Mouse (Mus musculus): ENCODE measurements around the gene Pkd1. TPM values are rescaled to one million over a fixed set of nuclear protein-coding genes. Genes with fewer than 3 reads are reported as not detected.

Pkd1 gene
- total and polyA plus RNA-seq, 2 experiments from 2014 or later = 7.1 to 57.5 TPM

DNA sequence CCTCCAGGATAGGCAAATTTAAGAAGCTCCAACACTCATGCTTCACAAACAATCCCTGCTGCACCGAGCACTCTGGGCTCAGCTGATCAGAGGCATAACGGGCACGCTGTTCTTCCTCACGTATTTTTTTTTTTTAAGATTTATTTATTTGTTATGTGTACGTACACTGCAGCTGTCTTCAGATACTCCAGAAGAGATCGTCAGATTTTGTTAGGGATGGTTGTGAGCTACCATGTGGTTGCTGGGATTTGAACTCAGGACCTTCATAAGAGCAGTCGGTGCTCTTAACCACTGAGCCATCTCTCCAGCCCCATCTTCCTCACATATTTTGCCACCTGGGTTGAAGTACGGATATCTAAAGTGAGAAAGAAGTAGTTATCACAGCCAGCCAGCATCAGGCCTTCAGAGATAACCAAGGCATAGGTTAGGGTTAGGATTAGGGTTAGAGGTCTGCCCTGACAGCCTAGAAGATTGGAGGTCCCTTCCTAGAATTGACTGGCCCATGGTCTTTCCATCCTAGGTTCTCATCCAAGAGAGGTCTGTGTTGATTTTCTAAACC lies 15.4 kb upstream of the Pkd1 start, which contains the start of gene Rab26:
TSS of gene Rab26 (minus strand) at position 51 of the 559 bp plus-strand sequence.
- Histone ChIP-seq H3K27ac (ENCODE audit: low read depth) (no peak within 1 kb of the TSS), H3K36me3 (replicated peaks; ENCODE audit: control insufficient read depth, insufficient read depth, low read length) (0 out of 2 replicates have a peak, but pooled peaks cover 7% of the 10 kb centered on the region), H3K4me1 (ENCODE audit: control insufficient read depth, insufficient read depth) (peaks cover 13% of the 10 kb centered on the region), H3K9me3 (replicated peaks; ENCODE audit: control insufficient read depth, low read length) (no peaks in the 10 kb centered on the region), H3K27me3 (ENCODE audit: control insufficient read depth, insufficient read depth, low read length) (no peaks in the 10 kb centered on the region), H3K4me2 (ENCODE audit: low read depth, low read length) (peak within 1 kb of the TSS; percentile 63), H3K4me3 (ENCODE audit: low read depth, low read length) (peak within 1 kb of the TSS; percentile 32), H3K9ac (replicated peaks; ENCODE audit: low read depth, low read length) (peak within 1 kb of the TSS; percentile 9; the same call in 1 of the 2 replicates)
- WGBS = 91% methylated on average over 8 of the region's 8 CpGs
- TF ChIP-seq EP300 (IDR thresholded peaks at IDR 0.05; ENCODE audit: low read depth) = no peak
- no peak for TF ChIP-seq CTCF (IDR thresholded peaks at IDR 0.05; ENCODE audit: low read depth)
- ATAC-seq (ENCODE audit: insufficient read depth, low read depth) = no peak
- DNase-seq (ENCODE audit: low spot score) = no peak

DNA sequence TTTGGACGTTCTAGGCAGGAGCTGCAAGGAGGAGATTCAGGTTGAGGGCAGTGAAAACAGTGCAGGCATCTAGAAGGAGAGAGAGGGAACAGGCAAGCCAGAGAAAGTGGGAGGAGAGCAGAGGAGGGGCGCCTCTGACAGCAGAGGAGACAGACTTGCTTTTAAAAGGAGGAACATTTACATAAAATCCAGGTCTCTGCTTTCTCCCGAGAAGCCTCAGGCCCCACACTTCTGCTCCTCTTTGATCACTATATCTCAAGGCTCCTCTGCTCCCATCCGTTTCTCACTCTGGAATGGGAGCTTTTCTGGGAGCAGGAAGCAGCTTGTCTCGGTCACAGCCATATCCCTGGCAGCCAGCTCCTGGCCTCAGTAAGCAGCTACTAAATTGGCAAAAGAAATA lies 14.3 kb upstream of the Pkd1 start:
- Histone ChIP-seq H3K9me3 (replicated peaks; ENCODE audit: control insufficient read depth, low read length) (no peaks in the 10 kb centered on the region), H3K4me3 (ENCODE audit: low read depth, low read length) (no peak overlapping the region), H3K4me2 (ENCODE audit: low read depth, low read length) (no peak overlapping the region), H3K9ac (replicated peaks; ENCODE audit: low read depth, low read length) (no peak overlapping the region), H3K4me1 (ENCODE audit: control insufficient read depth, insufficient read depth) (peaks cover 6% of the 10 kb centered on the region; the same call in 1 of the 2 replicates), H3K27me3 (ENCODE audit: control insufficient read depth, insufficient read depth, low read length) (no peaks in the 10 kb centered on the region), H3K36me3 (replicated peaks; ENCODE audit: control insufficient read depth, insufficient read depth, low read length) (0 out of 2 replicates have a peak, but pooled peaks cover 5% of the 10 kb centered on the region), H3K27ac (ENCODE audit: low read depth) (no peak overlapping the region)
- ATAC-seq (ENCODE audit: insufficient read depth, low read depth) (no peak), DNase-seq (ENCODE audit: low spot score) (no peak)
- TF ChIP-seq CTCF (IDR thresholded peaks at IDR 0.05; ENCODE audit: low read depth) (no peak), EP300 (IDR thresholded peaks at IDR 0.05; ENCODE audit: low read depth) (no peak)
- WGBS = 42% methylated on average over 5 of the region's 5 CpGs

DNA sequence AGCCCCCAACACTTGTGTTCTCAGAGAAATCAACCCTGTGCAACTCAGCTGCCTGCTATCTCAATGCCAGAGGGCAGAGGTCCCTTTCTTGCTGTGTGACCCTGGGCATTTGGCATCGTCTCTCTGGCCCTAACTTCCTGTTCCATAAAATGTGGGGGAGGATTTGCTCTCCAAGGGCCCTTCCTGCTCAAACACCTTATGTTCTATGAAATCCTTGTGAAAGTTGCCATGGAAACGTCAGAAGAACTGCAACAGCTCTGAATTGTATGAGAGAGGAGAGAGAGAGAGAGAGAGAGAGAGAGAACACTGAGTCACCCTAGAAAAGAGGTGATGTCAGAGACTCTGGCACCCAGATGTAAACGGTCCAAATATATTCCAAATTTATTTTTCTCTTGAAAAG lies 12.1 kb upstream of the Pkd1 start:
- H3K4me2 ChIP-seq (ENCODE audit: low read depth, low read length) = no peak overlapping the region
- DNase-seq (ENCODE audit: low spot score) = no peak
- no peak overlapping the region for H3K4me3 ChIP-seq (ENCODE audit: low read depth, low read length)
- H3K36me3 ChIP-seq (replicated peaks; ENCODE audit: control insufficient read depth, insufficient read depth, low read length) = no peaks in the 10 kb centered on the region
- no peak for ATAC-seq (ENCODE audit: insufficient read depth, low read depth)
- no peak overlapping the region for H3K27ac ChIP-seq (ENCODE audit: low read depth)
- no peaks in the 10 kb centered on the region for H3K9me3 ChIP-seq (replicated peaks; ENCODE audit: control insufficient read depth, low read length)
- no peak for TF ChIP-seq CTCF (IDR thresholded peaks at IDR 0.05; ENCODE audit: low read depth)
- TF ChIP-seq EP300 (IDR thresholded peaks at IDR 0.05; ENCODE audit: low read depth) = no peak
- H3K9ac ChIP-seq (replicated peaks; ENCODE audit: low read depth, low read length) = no peak overlapping the region
- no peaks in the 10 kb centered on the region for H3K27me3 ChIP-seq (ENCODE audit: control insufficient read depth, insufficient read depth, low read length)
- H3K4me1 ChIP-seq (ENCODE audit: control insufficient read depth, insufficient read depth) = peaks cover 6% of the 10 kb centered on the region; the same call in 1 of the 2 replicates
- 34% methylated on average over 3 of the region's 3 CpGs for WGBS

DNA sequence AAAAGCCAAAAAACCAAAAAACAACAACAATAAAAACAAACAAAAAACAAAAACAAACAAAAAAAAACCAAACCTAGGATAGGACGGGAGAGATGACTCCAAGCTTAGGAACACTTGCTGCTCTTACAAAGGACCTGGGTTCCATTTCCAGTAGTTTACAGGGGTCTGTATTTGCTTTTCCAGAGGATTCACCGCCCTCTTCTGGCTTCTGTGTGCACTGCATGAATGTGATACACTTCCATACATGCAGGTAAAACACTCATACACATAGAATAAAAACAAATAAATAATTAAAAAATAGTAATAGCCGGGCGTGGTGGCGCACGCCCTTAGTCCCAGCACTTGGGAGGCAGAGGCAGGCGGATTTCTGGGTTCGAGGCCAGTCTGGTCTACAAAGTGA lies 10.7 kb upstream of the Pkd1 start:
- no peak for ATAC-seq (ENCODE audit: insufficient read depth, low read depth)
- H3K4me3 ChIP-seq (ENCODE audit: low read depth, low read length) = no peak overlapping the region
- no peak overlapping the region for H3K27ac ChIP-seq (ENCODE audit: low read depth)

DNA sequence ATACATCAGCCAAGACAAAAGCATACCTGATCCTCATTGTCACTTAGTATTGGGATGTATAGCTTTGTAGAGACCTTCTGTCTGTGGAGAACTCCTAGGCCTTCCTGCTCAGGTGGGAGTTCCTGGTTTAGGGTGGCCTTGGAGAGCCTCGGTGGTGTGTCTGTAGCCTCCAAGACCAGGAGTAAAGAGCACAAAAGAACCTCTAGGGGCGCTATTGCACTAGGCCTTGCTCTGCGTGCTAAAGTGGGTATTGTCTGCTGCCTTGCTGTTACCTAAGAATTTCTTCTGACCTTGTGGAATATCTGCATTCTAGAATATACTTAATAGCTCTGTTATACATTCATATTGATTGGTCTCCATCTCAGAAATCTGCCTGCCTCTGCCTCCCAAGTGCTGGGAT lies 9.3 kb upstream of the Pkd1 start:
- TF ChIP-seq CTCF (IDR thresholded peaks at IDR 0.05; ENCODE audit: low read depth) = peak; percentile 70
- TF ChIP-seq EP300 (IDR thresholded peaks at IDR 0.05; ENCODE audit: low read depth) = no peak
- peak; percentile 64 for DNase-seq (ENCODE audit: low spot score)
- no peak overlapping the region for H3K9ac ChIP-seq (replicated peaks; ENCODE audit: low read depth, low read length)
- H3K4me2 ChIP-seq (ENCODE audit: low read depth, low read length) = no peak overlapping the region
- no peaks in the 10 kb centered on the region for H3K9me3 ChIP-seq (replicated peaks; ENCODE audit: control insufficient read depth, low read length)
- ATAC-seq (ENCODE audit: insufficient read depth, low read depth) = peak; percentile 67
- no peak overlapping the region for H3K4me3 ChIP-seq (ENCODE audit: low read depth, low read length)
- H3K36me3 ChIP-seq (replicated peaks; ENCODE audit: control insufficient read depth, insufficient read depth, low read length) = no peaks in the 10 kb centered on the region
- WGBS = 9% methylated on average over 3 of the region's 3 CpGs
- no peak overlapping the region for H3K27ac ChIP-seq (ENCODE audit: low read depth)
- no peaks in the 10 kb centered on the region for H3K4me1 ChIP-seq (ENCODE audit: control insufficient read depth, insufficient read depth)
- no peaks in the 10 kb centered on the region for H3K27me3 ChIP-seq (ENCODE audit: control insufficient read depth, insufficient read depth, low read length)

More for the DNA sequence above, 10.7 kb upstream of the Pkd1 start:
- DNase-seq (ENCODE audit: low spot score) = no peak
- H3K4me1 ChIP-seq (ENCODE audit: control insufficient read depth, insufficient read depth) = no peaks in the 10 kb centered on the region
- no peaks in the 10 kb centered on the region for H3K9me3 ChIP-seq (replicated peaks; ENCODE audit: control insufficient read depth, low read length)
- H3K9ac ChIP-seq (replicated peaks; ENCODE audit: low read depth, low read length) = no peak overlapping the region
- H3K4me2 ChIP-seq (ENCODE audit: low read depth, low read length) = no peak overlapping the region
- TF ChIP-seq EP300 (IDR thresholded peaks at IDR 0.05; ENCODE audit: low read depth) (no peak), CTCF (IDR thresholded peaks at IDR 0.05; ENCODE audit: low read depth) (peak; percentile 58)
- H3K27me3 ChIP-seq (ENCODE audit: control insufficient read depth, insufficient read depth, low read length) = no peaks in the 10 kb centered on the region
- no peaks in the 10 kb centered on the region for H3K36me3 ChIP-seq (replicated peaks; ENCODE audit: control insufficient read depth, insufficient read depth, low read length)
- 62% methylated on average over 8 of the region's 8 CpGs for WGBS

DNA sequence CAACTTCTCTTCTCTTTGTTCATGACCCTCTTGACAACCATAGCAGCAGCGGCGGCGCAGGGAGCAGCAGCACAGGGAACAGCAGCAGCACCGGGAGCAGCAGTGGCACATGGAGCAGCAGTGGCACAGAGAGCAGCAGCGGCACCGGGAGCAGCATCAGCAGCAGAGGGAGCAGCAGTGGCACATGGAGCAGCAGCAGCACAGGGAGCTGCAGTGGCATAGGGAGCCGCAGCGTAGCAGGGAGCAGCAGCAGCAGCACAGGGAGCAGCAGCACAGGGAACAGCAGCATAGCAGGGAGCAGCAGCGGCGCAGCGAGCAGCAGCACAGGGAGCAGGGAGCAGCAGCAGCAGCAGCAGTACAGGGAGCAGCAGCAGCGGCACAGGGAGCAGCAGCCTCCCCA lies 5.0 kb upstream of the Pkd1 start:
- DNase-seq (ENCODE audit: low spot score) = no peak
- 18% methylated on average over 12 of the region's 12 CpGs for WGBS
- H3K27me3 ChIP-seq (ENCODE audit: control insufficient read depth, insufficient read depth, low read length) = no peaks in the 10 kb centered on the region
- H3K9ac ChIP-seq (replicated peaks; ENCODE audit: low read depth, low read length) = no peak overlapping the region; the same call in 1 of the 2 replicates
- no peaks in the 10 kb centered on the region for H3K9me3 ChIP-seq (replicated peaks; ENCODE audit: control insufficient read depth, low read length)
- ATAC-seq (ENCODE audit: insufficient read depth, low read depth) = no peak
- no peaks in the 10 kb centered on the region for H3K36me3 ChIP-seq (replicated peaks; ENCODE audit: control insufficient read depth, insufficient read depth, low read length)
- TF ChIP-seq EP300 (IDR thresholded peaks at IDR 0.05; ENCODE audit: low read depth) (no peak), CTCF (IDR thresholded peaks at IDR 0.05; ENCODE audit: low read depth) (no peak)
- no peak overlapping the region for H3K4me2 ChIP-seq (ENCODE audit: low read depth, low read length)
- 0 out of 2 replicates have a peak, but pooled peaks cover 4% of the 10 kb centered on the region for H3K4me1 ChIP-seq (ENCODE audit: control insufficient read depth, insufficient read depth)
- H3K27ac ChIP-seq (ENCODE audit: low read depth) = no peak overlapping the region
- H3K4me3 ChIP-seq (ENCODE audit: low read depth, low read length) = no peak overlapping the region

Measured in heart, postnatal 0 days (tissue).